9 mouse cellular contexts compared by ENCODE assay signal in the genomic region with DNA sequence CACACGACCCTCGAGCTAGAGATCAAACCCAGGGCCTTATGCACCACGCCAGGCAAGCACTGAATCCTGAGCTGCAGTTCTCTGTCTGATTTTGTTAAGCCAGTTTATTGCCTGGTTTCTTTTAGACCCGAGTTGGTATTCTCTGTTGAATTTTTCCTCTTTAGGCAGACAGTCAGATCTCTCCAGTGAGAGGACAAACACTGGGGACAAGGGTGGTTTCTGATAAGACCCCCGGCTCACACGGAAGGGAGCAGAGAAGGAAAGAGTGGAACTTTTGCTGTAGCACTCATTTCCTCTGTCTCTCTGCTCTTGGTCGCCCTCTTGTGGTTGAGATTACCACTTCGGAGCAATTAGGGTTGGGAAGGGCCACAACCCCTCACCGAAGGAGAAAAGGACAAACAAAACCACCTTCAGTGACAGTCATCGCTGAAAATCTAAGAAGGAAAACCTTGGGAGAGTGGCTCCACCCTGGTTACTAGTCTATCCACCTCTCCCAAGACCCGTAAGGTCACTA. TPM values are rescaled to one million over a fixed set of nuclear protein-coding genes. Genes with fewer than 3 reads are reported as not detected.
DNase-seq lines count a peak whose midpoint lies in the region; ATAC-seq and TF ChIP-seq lines count a peak whose summit lies in the region.
"Had no signal": no experiment of that assay in that cellular context is flagged by ENCODE, and none has a peak within 500 bp of the region (broad histone marks: within the 10 kb centered on the region; RNA-seq: fewer than 3 reads in every experiment).

No protein-coding gene starts in this region.

- H3K27ac ChIP-seq in kidney, postnatal 0 days = no peak overlapping the region
- H3K27ac ChIP-seq in lung, embryonic 14.5 days (ENCODE audit: low read depth) = no peak overlapping the region

- peak overlapping the region; percentile 39 for H3K4me2 ChIP-seq in kidney, postnatal 0 days (ENCODE audit: low read length)
- 0 out of 2 replicates have a peak overlapping the region, but pooled peaks have one; percentile 25 for H3K4me2 ChIP-seq in lung, embryonic 14.5 days

- peak; percentile 89 for TF ChIP-seq CTCF in kidney, postnatal 0 days (IDR thresholded peaks at IDR 0.05; ENCODE audit: low read depth)
- peak; percentile 90 for TF ChIP-seq CTCF in lung, embryonic 14.5 days (IDR thresholded peaks at IDR 0.05; ENCODE audit: low read depth)

- peak; percentile 53 to 63 for DNase-seq in cerebellum, adult 18-20 months
- DNase-seq in cerebellum, adult 9-11 months = no peak
- DNase-seq in B cell, adult 2 months = peak; percentile 70 to 72
- DNase-seq in brain, adult 2 months (ENCODE audit: low read depth, low spot score) = peak; percentile 47
- DNase-seq in gastrocnemius, postnatal 10 days = peak; percentile 71
- peak; percentile 71 for DNase-seq in kidney, postnatal 0 days (ENCODE audit: low spot score)
- peak; percentile 84 for DNase-seq in lung, embryonic 14.5 days
- DNase-seq in right cerebral cortex, postnatal 4 days = peak; percentile 70

- ATAC-seq in kidney, postnatal 0 days (replicated peaks; ENCODE audit: low FRiP score, low read depth) = no peak
- ATAC-seq in lung, embryonic 14.5 days (ENCODE audit: insufficient read depth) = 0 out of 2 replicates have a peak, but pooled peaks have one; percentile 17

- H3K4me1 ChIP-seq in kidney, postnatal 0 days (replicated peaks; ENCODE audit: insufficient read depth, low read length) = no peaks in the 10 kb centered on the region
- no peaks in the 10 kb centered on the region for H3K4me1 ChIP-seq in lung, embryonic 14.5 days (ENCODE audit: insufficient read depth)

- H3K36me3 ChIP-seq in kidney, postnatal 0 days (ENCODE audit: insufficient read depth, low read length) = no peaks in the 10 kb centered on the region
- H3K36me3 ChIP-seq in lung, embryonic 14.5 days (ENCODE audit: insufficient read depth) = no peaks in the 10 kb centered on the region

- H3K9ac ChIP-seq in kidney, postnatal 0 days (ENCODE audit: low read depth, low read length) = no peak overlapping the region
- H3K9ac ChIP-seq in lung, embryonic 14.5 days = peak overlapping the region; percentile 34; the same call in 1 of the 2 replicates

- no peaks in the 10 kb centered on the region for H3K9me3 ChIP-seq in kidney, postnatal 0 days (replicated peaks; ENCODE audit: low read length)
- no peaks in the 10 kb centered on the region for H3K9me3 ChIP-seq in lung, embryonic 14.5 days (ENCODE audit: low read depth, low read length)

- no peak overlapping the region for H3K4me3 ChIP-seq in kidney, postnatal 0 days (replicated peaks; ENCODE audit: low read depth, low read length)
- no peak overlapping the region for H3K4me3 ChIP-seq in lung, embryonic 14.5 days (ENCODE audit: low read depth, low read length)

- 11% methylated on average over 11 of the region's 11 CpGs for WGBS in kidney, postnatal 0 days
- WGBS in lung, embryonic 14.5 days = 7% methylated on average over 11 of the region's 11 CpGs

- H3K27me3 ChIP-seq in kidney, postnatal 0 days (ENCODE audit: insufficient read depth, low read length) = peaks cover 3% of the 10 kb centered on the region; the same call in 1 of the 2 replicates
- H3K27me3 ChIP-seq in lung, embryonic 14.5 days (ENCODE audit: insufficient read depth, low read length) = peaks cover 7% of the 10 kb centered on the region; the same call in 1 of the 2 replicates

RNA-seq across cellular contexts. Expression of a gene that starts 7.4 kb away (rescaled TPM):
- not detected for total RNA-seq in gastrocnemius, postnatal 10 days (2021)
- polyA plus RNA-seq in kidney, postnatal 0 days (2015; fragmentation: Nextera tagmentation; extraction: Ambion mirVana) = 14.2 and 17.0 TPM in 2 replicates
- not detected in 2 replicates for polyA plus RNA-seq in lung, embryonic 14.5 days (2014; fragmentation: Nextera tagmentation; extraction: Ambion mirVana)

RNA-seq across cellular contexts. Expression of a gene that starts 12.2 kb away (rescaled TPM):
- total RNA-seq in gastrocnemius, postnatal 10 days (2021) = not detected
- 0.17 and 0.33 TPM in 2 replicates for polyA plus RNA-seq in kidney, postnatal 0 days (2015; fragmentation: Nextera tagmentation; extraction: Ambion mirVana)
- 0.21 TPM in 1 of 2 replicates, not detected in the other for polyA plus RNA-seq in lung, embryonic 14.5 days (2014; fragmentation: Nextera tagmentation; extraction: Ambion mirVana)
- total RNA-seq: layer of hippocampus, postnatal 36 days had no signal

RNA-seq across cellular contexts. Expression of a gene that starts 25.4 kb away (rescaled TPM):
- 10 to 100 TPM; 44.6 to 49.5 TPM for total RNA-seq in gastrocnemius, postnatal 10 days (2021)
- 108 TPM in 2 replicates for polyA plus RNA-seq in kidney, postnatal 0 days (2015; fragmentation: Nextera tagmentation; extraction: Ambion mirVana)
- 74.7 and 77.4 TPM in 2 replicates for polyA plus RNA-seq in lung, embryonic 14.5 days (2014; fragmentation: Nextera tagmentation; extraction: Ambion mirVana)

RNA-seq across cellular contexts. Expression of a gene that starts 39.2 kb away (rescaled TPM):
- not detected for total RNA-seq in gastrocnemius, postnatal 10 days (2021)
- not detected in 2 replicates for polyA plus RNA-seq in kidney, postnatal 0 days (2015; fragmentation: Nextera tagmentation; extraction: Ambion mirVana)
- polyA plus RNA-seq in lung, embryonic 14.5 days (2014; fragmentation: Nextera tagmentation; extraction: Ambion mirVana) = not detected in 2 replicates
- total RNA-seq: layer of hippocampus, postnatal 36 days had no signal

RNA-seq across cellular contexts. Expression of a gene that starts 44.6 kb away (rescaled TPM):
- 10 to 100 TPM; 11.3 to 16.4 TPM for total RNA-seq in gastrocnemius, postnatal 10 days (2021)
- polyA plus RNA-seq in kidney, postnatal 0 days (2015; fragmentation: Nextera tagmentation; extraction: Ambion mirVana) = 56.8 and 60.0 TPM in 2 replicates
- polyA plus RNA-seq in lung, embryonic 14.5 days (2014; fragmentation: Nextera tagmentation; extraction: Ambion mirVana) = 46.1 and 49.3 TPM in 2 replicates

Comparison
In these comparisons a context has a peak if more than half of its experiments do, and no peak if none do; other contexts are left out.
1. RNA of a gene that starts 7.4 kb away (polyA plus RNA-seq): 14.2 to 17.0 TPM in kidney, postnatal 0 days; not detected in lung, embryonic 14.5 days; every median in the first group is over 10 times any median in the second.